Mouse (Mus musculus) right cerebral cortex, adult 2 months (tissue): Measurements from ENCODE around the gene Gfra1.

ENCODE experiments used
- DNase-seq, 2 experiments: peaks; one replicate each; pipeline ENCODE4 v3.0.0; 2021 to 2022; ENCODE audit warnings: low spot score in 2 of 2

Gene Gfra1

DNA sequence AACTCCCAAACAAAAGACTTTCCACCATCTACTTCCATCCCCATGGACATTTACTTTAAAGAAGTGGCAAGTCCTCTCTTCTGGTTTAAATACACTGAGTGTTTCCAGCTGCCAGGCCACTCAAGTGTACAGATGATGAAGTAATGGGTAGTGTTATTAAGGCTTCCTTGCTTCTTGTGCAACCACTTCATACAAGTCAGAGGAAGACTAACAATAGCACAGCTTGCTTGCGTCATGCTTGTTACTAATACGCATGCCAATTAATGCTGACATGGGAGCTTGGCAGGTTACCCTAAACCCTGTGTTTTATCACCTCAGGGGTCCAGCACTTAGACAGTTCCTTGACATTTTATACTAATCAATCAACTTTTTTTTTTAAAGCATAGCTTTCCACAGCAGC is 196.5 kb downstream of the Gfra1 start:
- no peak for DNase-seq

- DNase-seq = no peak
These were observed 199.2 kb downstream of the Gfra1 start for GRCm38 (mm10) chr19:58256485-58256884.

DNA sequence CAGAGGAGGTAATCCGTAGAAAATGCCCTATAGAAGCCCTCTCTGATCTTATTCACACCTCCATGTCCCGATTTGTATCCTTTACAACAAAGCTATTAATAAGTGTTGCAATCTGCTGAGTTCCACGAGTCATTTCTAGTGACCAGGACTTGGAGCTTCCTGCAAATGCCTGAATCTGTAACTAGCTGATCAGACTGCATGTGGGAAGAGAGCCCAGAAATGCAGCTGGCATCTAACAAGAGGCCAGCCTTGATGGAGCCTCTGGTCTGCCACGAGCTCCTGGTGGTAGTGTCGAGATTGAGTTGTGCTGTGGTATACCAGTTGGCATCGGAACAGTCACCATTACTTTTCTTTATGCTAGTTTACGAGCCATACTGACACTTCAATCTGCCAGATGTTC is 200.3 kb downstream of the Gfra1 start:
- no peak for DNase-seq

DNA sequence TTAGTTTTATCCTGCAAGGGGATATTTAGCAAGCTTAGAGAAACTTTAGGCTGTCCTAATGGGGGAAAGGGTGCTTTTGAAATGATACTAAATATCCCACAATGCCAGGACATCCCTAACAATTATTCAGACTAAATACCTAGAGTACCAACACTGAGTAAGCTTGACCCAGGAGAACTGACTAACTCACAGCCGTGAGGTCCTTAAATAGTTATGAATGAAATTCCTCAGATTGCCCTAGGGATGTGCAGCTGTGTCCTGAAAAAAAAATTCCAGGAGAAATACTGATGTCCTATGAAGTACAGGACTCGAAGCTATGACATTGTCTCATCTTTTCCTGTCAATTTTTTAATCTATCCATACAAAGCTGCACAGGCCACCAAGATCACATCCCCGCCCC is 201.5 kb downstream of the Gfra1 start:
- DNase-seq = no peak

DNA sequence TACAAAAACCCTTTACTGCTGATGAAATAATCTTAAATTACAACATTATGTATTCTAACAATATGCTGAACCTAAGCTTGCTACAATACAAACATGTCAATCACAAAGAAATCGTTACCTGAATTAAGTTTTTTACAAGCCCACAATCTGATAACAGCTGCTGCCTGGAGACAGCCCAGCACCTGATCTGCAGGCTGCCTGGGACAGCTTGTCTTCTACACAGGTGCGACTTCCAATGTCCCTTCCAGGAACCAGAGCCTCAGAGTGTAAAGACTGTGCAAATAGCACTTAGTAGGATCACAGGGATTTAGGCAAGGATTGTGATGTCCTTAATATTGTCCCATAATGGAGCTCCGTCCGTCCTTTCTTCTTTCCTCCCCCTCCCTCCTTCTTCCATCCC is 204.0 kb downstream of the Gfra1 start:
- no peak for DNase-seq

DNA sequence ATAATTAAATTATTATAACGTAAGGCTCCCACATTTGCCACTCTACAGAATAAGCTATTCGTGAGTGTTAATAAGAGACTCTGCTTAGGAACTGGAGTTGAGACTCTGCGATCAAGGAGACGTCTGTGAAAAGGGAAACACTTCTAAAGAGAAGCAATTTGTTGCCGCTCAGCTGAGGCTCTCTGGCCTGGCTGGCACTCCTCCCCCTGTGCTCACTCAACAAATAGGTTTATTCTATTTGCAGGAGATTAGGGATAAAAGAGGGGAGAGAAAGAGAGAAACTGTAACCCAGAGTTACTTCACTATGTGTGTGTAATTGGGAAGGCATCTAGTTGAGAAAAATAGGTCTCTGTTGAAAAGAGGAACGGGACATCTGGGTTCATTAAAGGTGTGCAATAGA is 204.6 kb downstream of the Gfra1 start:
- no peak for DNase-seq

- DNase-seq = peak; percentile 15 to 27
These were observed 205.5 kb downstream of the Gfra1 start for GRCm38 (mm10) chr19:58250237-58250636.

DNA sequence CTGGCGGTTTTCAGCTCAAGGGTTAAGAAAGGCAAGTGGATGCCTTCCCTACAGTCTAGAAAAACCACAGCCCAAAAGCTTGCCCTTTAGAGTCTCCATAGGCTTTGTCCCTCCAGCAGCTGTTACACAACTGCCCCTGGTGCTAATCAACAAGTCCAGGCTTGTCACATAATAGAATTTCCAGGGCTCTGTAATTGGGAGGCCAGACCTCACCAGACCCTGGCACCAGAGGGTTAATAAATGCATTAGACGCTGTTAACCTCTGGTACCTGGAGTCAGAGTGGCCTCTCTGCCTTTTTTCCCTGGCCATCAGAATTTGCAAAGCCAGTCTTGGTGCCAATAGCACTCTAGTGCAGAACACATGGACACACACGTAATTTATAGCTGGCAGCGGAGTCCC is 211.6 kb downstream of the Gfra1 start:
- DNase-seq = no peak

GRCm38 (mm10) chr19:58243604-58244003 is 212.1 kb downstream of the Gfra1 start:
- no peak for DNase-seq

- no peak for DNase-seq
These were observed 217.4 kb downstream of the Gfra1 start for GRCm38 (mm10) chr19:58238325-58238724.

DNA sequence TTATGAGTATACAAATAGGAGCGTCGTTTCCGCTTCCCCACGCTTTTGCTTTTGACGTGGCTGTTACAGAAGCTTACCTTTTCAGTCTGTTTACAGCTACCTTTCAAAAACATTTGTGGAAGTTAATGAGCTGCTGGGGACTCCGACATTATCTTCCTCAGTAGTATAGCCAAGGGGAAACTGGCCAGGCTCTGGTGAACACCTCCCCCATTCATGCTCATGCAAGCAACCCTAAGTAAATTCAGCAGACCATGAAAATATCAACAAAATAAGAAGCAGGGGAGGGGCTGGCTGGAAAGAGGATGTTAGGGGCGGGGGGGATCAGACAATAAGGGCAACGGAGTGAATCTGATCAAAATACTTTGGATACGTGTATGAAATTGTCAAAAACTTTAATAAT is 228.0 kb downstream of the Gfra1 start:
- DNase-seq = no peak

GRCm38 (mm10) chr19:58226882-58227281 is 228.8 kb downstream of the Gfra1 start:
- peak in 1 of 2 experiments; percentile 11 for DNase-seq

DNA sequence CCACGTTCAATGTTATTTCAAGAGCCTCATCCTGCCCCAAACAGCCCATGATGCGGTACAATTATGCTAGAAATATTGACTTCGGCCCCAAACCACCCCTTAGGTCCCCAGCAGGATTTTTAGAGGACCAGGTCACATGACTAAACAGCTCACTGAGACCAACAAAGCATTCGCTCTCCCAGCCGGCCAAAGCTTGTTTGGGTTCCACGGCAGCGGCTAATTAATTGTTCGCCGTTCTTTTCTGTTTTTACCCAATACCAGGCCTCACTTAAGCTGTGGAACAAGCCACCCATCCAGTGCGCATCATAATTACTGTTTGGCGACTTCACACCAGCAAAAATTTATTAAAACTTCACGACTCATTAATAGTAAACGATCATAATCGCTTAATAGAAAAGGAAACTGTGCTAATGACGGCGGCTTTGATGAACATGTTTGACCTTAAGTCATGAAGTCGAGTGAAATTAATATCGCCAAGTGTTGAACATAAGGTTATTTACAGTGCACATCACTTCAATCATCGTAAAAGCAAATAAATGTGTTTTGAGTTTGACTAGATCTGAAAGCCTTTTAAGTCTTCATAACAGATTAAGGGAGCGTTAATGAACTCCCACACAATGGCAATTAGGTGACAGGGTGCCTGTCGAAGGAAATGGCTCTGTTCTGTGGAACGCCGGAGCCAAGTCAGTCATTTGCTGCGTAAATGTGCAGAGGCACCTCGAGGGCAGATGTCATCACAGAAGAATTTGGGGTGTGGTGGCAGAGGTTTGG is 235.5 kb downstream of the Gfra1 start:
- no peak for DNase-seq

GRCm38 (mm10) chr19:58217591-58217990 is 238.1 kb downstream of the Gfra1 start:
- no peak for DNase-seq

DNA sequence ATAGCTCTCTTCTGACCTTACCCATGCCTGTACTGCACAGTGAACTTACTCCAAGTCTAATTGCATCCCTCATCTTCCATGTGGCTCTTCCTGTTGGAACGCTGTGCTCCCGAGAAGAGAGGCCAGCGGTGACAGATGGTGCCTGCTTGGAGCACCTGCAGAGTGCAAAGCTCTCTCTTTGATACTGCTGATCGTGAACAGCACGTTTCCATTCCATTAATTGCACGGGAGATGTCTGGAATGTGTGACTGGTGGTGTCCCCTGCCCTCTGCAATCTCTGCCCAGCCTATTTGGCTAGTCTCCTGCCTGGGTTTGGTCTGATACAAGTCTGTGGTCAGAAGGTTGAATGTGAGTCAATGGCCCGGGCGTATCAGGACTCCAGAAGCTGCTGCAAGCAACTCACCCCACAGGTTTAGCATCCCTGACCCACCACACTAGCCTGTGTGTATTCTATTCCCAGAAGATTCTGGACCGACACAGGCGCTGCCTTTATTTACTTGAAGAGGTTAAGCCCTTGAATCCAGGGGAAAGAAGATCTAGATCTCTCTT is 249.1 kb downstream of the Gfra1 start:
- DNase-seq = no peak

DNA sequence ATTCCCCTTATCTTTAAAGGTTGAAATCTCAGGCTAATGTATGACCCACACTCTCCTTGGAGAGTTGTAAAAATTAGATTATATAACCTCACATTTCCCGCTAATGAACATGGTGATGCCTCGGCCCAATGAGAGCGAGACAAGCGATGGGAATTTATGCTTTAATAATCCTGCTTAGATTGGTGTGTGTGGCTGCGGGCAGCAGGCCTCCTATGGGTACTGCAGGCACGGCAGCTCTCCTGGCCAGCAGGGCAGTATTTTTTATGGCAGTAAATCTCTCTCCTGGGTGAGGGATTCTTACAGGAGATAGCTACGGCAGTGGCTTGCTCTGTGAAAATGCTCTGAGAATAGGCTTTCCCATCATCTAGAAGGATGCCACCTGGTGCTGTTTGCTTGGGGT is 250.2 kb downstream of the Gfra1 start:
- no peak for DNase-seq

DNA sequence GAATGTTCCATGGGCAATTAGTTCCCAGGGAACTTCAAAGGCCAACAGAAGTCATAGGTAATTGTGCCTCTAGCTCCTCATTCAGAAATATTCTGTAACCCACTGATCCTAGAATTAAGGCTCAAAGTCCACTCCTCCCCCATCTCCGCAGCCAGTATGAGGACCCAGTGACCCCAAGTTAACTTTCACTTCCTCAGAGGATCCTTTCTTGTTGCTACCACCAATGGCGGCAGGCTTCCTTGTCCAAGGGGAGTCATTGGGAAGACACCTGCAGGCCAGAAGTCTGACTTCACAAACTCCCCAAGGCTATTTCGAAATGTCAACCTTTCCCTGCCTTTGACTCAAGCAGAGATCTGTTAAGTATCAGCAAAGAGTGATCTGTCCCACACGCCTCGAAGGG is 253.1 kb downstream of the Gfra1 start:
- no peak for DNase-seq

- no peak for DNase-seq
These were observed 256.0 kb downstream of the Gfra1 start for GRCm38 (mm10) chr19:58199679-58200078.

- no peak for DNase-seq
These were observed 261.8 kb downstream of the Gfra1 start for GRCm38 (mm10) chr19:58193733-58194456.

DNA sequence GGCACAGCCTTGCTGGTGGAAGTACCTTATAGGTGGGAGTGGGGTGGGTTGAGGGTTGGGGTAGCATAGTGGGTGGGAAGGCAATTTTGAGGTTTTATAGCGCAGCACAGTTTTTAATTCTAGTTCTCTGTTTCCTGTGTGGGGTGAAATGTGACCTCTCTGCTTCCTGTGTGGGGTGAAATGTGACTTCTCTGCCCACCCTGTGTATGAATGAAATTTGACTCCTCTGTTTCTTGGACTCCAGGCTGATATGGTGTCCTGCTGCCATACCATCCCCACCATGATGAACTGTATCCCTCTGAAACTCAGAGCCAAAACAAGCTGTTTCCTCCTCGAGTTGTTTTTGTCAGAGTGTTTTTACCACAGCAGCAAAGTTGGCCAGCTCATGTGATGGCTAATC is 264.8 kb downstream of the Gfra1 start:
- no peak for DNase-seq

DNA sequence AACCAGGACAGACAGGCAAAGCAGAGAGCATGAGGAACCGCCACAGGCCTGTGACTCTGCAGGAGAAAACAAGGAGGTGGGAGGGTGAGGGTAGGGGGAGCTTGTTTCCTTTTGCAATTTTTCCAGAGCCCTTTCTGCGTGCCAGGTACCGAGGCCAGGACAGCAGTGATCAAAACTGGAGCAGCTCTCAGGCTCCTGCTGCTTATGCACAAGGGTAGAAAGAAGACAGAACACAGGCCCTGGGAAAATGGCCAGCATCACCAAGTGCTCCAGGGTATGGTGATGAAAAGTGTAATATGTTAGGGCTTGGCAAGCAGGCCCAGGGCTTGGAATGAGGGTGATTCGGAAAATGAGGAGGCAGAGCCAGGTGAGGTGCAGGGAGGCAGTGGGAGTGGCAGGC is 269.2 kb downstream of the Gfra1 start:
- DNase-seq = no peak
